9 mouse cellular contexts compared by ENCODE assay signal in the genomic region with DNA sequence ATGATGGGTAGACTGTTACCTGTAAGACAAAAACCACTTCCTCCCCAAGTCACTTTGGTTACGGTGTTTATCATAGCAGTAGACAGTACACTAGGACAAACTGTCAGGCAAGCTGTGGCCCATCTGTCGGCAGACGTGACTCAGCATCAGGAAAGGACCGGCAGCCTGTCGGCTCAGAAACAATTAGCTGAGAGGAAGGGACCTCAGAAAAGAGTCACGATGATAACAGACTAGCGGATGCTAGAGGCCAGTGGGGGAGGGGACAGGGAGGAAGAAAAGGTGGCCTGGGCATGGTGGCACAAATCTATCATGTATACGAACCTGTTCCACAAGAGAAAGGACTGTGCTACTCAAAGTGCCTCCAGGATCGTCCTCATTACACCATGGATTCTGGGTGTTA. TPM values are rescaled to one million over a fixed set of nuclear protein-coding genes. Genes with fewer than 3 reads are reported as not detected.
DNase-seq lines count a peak whose midpoint lies in the region; ATAC-seq and TF ChIP-seq lines count a peak whose summit lies in the region.
"Had no signal": no experiment of that assay in that cellular context is flagged by ENCODE, and none has a peak within 500 bp of the region (broad histone marks: within the 10 kb centered on the region; RNA-seq: fewer than 3 reads in every experiment).

No protein-coding gene starts in this region.

- H3K4me3 ChIP-seq in heart, postnatal 0 days (ENCODE audit: low read depth, low read length) = no peak overlapping the region
- H3K4me3 ChIP-seq in intestine, embryonic 15.5 days (replicated peaks) = no peak overlapping the region
- H3K4me3 ChIP-seq: limb, embryonic 15.5 days had no signal

- peaks cover 26% of the 10 kb centered on the region for H3K4me1 ChIP-seq in heart, postnatal 0 days (ENCODE audit: control insufficient read depth, insufficient read depth)
- peaks cover 3% of the 10 kb centered on the region; the same call in 1 of the 2 replicates for H3K4me1 ChIP-seq in intestine, embryonic 15.5 days (replicated peaks)

- no peak overlapping the region for H3K27ac ChIP-seq in heart, postnatal 0 days (ENCODE audit: low read depth)
- no peak overlapping the region for H3K27ac ChIP-seq in intestine, embryonic 15.5 days
- H3K27ac ChIP-seq: limb, embryonic 15.5 days had no signal

- WGBS in heart, postnatal 0 days = 22% methylated on average over 9 of the region's 9 CpGs
- 51% methylated on average over 9 of the region's 9 CpGs for WGBS in intestine, embryonic 15.5 days

- no peaks in the 10 kb centered on the region for H3K9me3 ChIP-seq in heart, postnatal 0 days (replicated peaks; ENCODE audit: control insufficient read depth, low read length)
- no peaks in the 10 kb centered on the region for H3K9me3 ChIP-seq in intestine, embryonic 15.5 days
- H3K9me3 ChIP-seq: limb, embryonic 15.5 days had no signal

- no peak for TF ChIP-seq CTCF in heart, postnatal 0 days (IDR thresholded peaks at IDR 0.05; ENCODE audit: low read depth)

- ATAC-seq in heart, postnatal 0 days (ENCODE audit: insufficient read depth, low read depth) = peak; percentile 40; the same call in 1 of the 2 replicates
- ATAC-seq in intestine, embryonic 15.5 days = no peak

- H3K4me2 ChIP-seq in heart, postnatal 0 days (ENCODE audit: low read depth, low read length) = no peak overlapping the region
- no peak overlapping the region for H3K4me2 ChIP-seq in intestine, embryonic 15.5 days (replicated peaks)
- H3K4me2 ChIP-seq: limb, embryonic 15.5 days had no signal

- peak; percentile 64; the same call in 1 of the 2 replicates for TF ChIP-seq EP300 in heart, postnatal 0 days (IDR thresholded peaks at IDR 0.05; ENCODE audit: low read depth)

- no peaks in the 10 kb centered on the region for H3K36me3 ChIP-seq in heart, postnatal 0 days (replicated peaks; ENCODE audit: control insufficient read depth, insufficient read depth, low read length)
- H3K36me3 ChIP-seq in intestine, embryonic 15.5 days = no peaks in the 10 kb centered on the region
- H3K36me3 ChIP-seq: limb, embryonic 15.5 days had no signal

- H3K9ac ChIP-seq in heart, postnatal 0 days (replicated peaks; ENCODE audit: low read depth, low read length) = no peak overlapping the region
- no peak overlapping the region for H3K9ac ChIP-seq in intestine, embryonic 15.5 days
- H3K9ac ChIP-seq: limb, embryonic 15.5 days had no signal

- no peaks in the 10 kb centered on the region for H3K27me3 ChIP-seq in heart, postnatal 0 days (ENCODE audit: control insufficient read depth, insufficient read depth, low read length)
- no peaks in the 10 kb centered on the region for H3K27me3 ChIP-seq in intestine, embryonic 15.5 days (replicated peaks)
- H3K27me3 ChIP-seq: limb, embryonic 15.5 days had no signal

- peak; percentile 29 to 57 for DNase-seq in layer of hippocampus, adult 8-10 months (ENCODE audit: low spot score in 2 of 2)
- no peak for DNase-seq in layer of hippocampus, postnatal 10 days (ENCODE audit: low spot score in 2 of 2)
- peak; percentile 67 for DNase-seq in brain, adult 2 months (ENCODE audit: low read depth, low spot score)
- peak; percentile 69 for DNase-seq in heart, postnatal 0 days (ENCODE audit: low spot score)
- peak; percentile 32 to 43 for DNase-seq in lung, postnatal 4 days
- no peak for DNase-seq in thymus, postnatal 10 days (ENCODE audit: low spot score in 2 of 2)
- DNase-seq in cerebellum, adult 18-20 months = no peak

RNA-seq across cellular contexts. Expression of a gene that starts 33.6 kb away (rescaled TPM):
- total RNA-seq in layer of hippocampus, adult 8-10 months (2022) = 10 to 100 TPM; 30.8 to 38.4 (median 32.9) TPM
- 10 to 100 TPM; 30.7 to 36.2 TPM for total RNA-seq in layer of hippocampus, postnatal 10 days (2021)
- total RNA-seq in heart, postnatal 0 days (2014; rRNA removed; ENCODE audit: low replicate concordance) = 78.8 and 94.1 TPM in 2 replicates
- polyA plus RNA-seq in heart, postnatal 0 days (2015; fragmentation: Nextera tagmentation; extraction: Ambion mirVana) = 71.1 and 72.4 TPM in 2 replicates
- 96.7 and 104 TPM in 2 replicates for polyA plus RNA-seq in intestine, embryonic 15.5 days (2015; fragmentation: Nextera tagmentation; extraction: Ambion mirVana)

RNA-seq across cellular contexts. Expression of a gene that starts 59.1 kb away (rescaled TPM):
- total RNA-seq in layer of hippocampus, adult 8-10 months (2022) = 1 to 10 TPM; 3.9 to 4.5 (median 4.3) TPM
- total RNA-seq in layer of hippocampus, postnatal 10 days (2021) = 10 to 100 TPM; 13.0 to 13.5 TPM
- 130 and 133 TPM in 2 replicates for total RNA-seq in heart, postnatal 0 days (2014; rRNA removed; ENCODE audit: low replicate concordance)
- 40.6 and 47.3 TPM in 2 replicates for polyA plus RNA-seq in heart, postnatal 0 days (2015; fragmentation: Nextera tagmentation; extraction: Ambion mirVana)
- polyA plus RNA-seq in intestine, embryonic 15.5 days (2015; fragmentation: Nextera tagmentation; extraction: Ambion mirVana) = 59.5 and 59.7 TPM in 2 replicates

Comparison
In these comparisons a context has a peak if more than half of its experiments do, and no peak if none do; other contexts are left out.
1. DNase-seq: peak in layer of hippocampus, adult 8-10 months (2 of 2), brain, adult 2 months (single experiment), heart, postnatal 0 days (single experiment) and lung, postnatal 4 days (2 of 2); none in layer of hippocampus, postnatal 10 days (0 of 2), thymus, postnatal 10 days (0 of 2) and cerebellum, adult 18-20 months (0 of 2).